Mouse (Mus musculus): ENCODE data around the gene Mphosph6.

DNA sequence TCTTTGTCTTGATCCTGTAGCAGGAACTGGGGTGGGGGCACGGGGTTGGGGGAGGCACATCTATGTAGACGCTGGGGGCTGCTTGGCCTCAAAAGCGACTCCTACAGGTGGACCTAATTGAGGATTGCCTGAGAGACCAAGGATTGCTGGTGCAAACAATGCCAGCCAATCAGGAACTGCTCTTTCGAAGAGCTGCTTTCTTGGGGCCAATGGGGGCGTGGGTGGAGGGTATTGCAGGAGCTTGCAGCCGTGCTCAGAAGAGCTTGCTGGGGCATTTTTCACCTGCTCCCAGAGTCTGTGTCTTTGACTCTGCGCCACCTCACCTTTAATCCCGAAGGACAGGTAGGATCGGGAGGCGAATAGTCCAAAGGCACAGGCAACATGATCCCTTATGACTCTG lies 26.1 kb downstream of the Mphosph6 start:
- no peak for TF ChIP-seq GATA1 (IDR thresholded peaks at IDR 0.05; ENCODE audit: borderline replicate concordance, low read length)
- TF ChIP-seq FLI1 (IDR thresholded peaks at IDR 0.05; ENCODE audit: low read length): no peak
